In the genomic region with DNA sequence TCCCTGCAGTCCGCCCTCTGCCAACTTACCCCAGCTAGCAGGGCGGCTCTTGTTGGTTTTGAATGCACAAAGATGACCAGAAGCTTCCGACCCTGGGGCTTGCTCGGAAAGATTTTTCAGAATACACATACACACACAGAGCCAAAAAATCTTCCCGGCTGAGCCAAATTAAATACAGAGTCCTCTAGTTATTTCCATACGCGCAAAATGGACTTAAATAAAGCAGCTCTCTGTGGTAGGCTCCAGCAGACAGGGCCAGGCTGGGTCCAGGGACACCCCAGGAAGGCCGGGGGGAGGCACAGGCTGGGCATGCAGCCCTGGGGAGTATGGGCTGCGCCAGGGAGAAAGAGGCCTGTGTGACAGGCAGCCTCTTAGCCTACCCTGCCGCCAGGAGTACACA, we compare ENCODE assay signal across 7 mouse cellular contexts.
DNase-seq lines count a peak whose midpoint lies in the region; ATAC-seq lines count a peak whose summit lies in the region.

No protein-coding gene starts in this region.

- no peak overlapping the region for H3K4me3 ChIP-seq in neural tube, embryonic 15.5 days (replicated peaks)

- H3K9me3 ChIP-seq in neural tube, embryonic 15.5 days (replicated peaks): no peaks in the 10 kb centered on the region

- peaks cover 87% of the 10 kb centered on the region for H3K4me1 ChIP-seq in neural tube, embryonic 15.5 days

- 65% methylated on average over 10 of the region's 10 CpGs for WGBS in neural tube, embryonic 15.5 days

- no peak overlapping the region for H3K4me2 ChIP-seq in neural tube, embryonic 15.5 days

- H3K9ac ChIP-seq in neural tube, embryonic 15.5 days (replicated peaks): no peak overlapping the region

- H3K27ac ChIP-seq in neural tube, embryonic 15.5 days (replicated peaks): peak overlapping the region; percentile 70

- no peaks in the 10 kb centered on the region for H3K36me3 ChIP-seq in neural tube, embryonic 15.5 days

- no peaks in the 10 kb centered on the region for H3K27me3 ChIP-seq in neural tube, embryonic 15.5 days (replicated peaks)

- peak; percentile 36 to 41 for DNase-seq in spleen, postnatal 10 days (ENCODE audit: low spot score in 2 of 2)
- no peak for DNase-seq in spleen, postnatal 4 days (ENCODE audit: low spot score in 2 of 2)
- DNase-seq in frontal cortex, postnatal 10 days (ENCODE audit: low spot score in 2 of 2): peak; percentile 49 to 64
- DNase-seq in layer of hippocampus, adult 9-11 months: peak; percentile 72
- no peak for DNase-seq in kidney, adult 18-20 months

- peak; percentile 39; the same call in 1 of the 2 replicates for ATAC-seq in neural tube, embryonic 15.5 days (ENCODE audit: low FRiP score)
- ATAC-seq in inflammation-experienced regulatory T-cells, adult 6 months: no peak

Comparison
In these comparisons a context has a peak if more than half of its experiments do, and no peak if none do; other contexts are left out.
1. DNase-seq: peak in spleen, postnatal 10 days (2 of 2), frontal cortex, postnatal 10 days (2 of 2) and layer of hippocampus, adult 9-11 months (single experiment); none in spleen, postnatal 4 days (0 of 2) and kidney, adult 18-20 months (single experiment).